Mouse (Mus musculus) testis, adult 2 months (tissue): ENCODE measurements around the gene Atg7. TPM values are rescaled to one million over a fixed set of nuclear protein-coding genes. Genes with fewer than 3 reads are reported as not detected.
A peak's percentile ranks its signal among the peaks of the same experiment; 100 is the strongest.

Experiments used
- H3K27ac ChIP-seq: fragments of 200-500 bp; 2 replicates; pipeline ENCODE4 v1.5.1; 2012; ENCODE audit warnings: low read depth, low read length; ENCODE audit not compliant: control insufficient read depth, insufficient read depth
- H3K27me3 ChIP-seq: fragments of 200-500 bp; 2 replicates; pipeline ENCODE4 v1.6.1; 2012; ENCODE audit warnings: mild to moderate bottlenecking, low read length, moderate library complexity; ENCODE audit not compliant: control insufficient read depth, insufficient read depth
- H3K36me3 ChIP-seq: fragments of 200-500 bp; 2 replicates; pipeline ENCODE4 v1.6.1; 2012; ENCODE audit warnings: mild to moderate bottlenecking, low read length; ENCODE audit not compliant: control insufficient read depth, insufficient read depth
- H3K4me1 ChIP-seq: fragments of 200-500 bp; 2 replicates; pipeline ENCODE4 v1.6.1; 2012; ENCODE audit warnings: low read length; ENCODE audit not compliant: control insufficient read depth, insufficient read depth
- H3K4me3 ChIP-seq: fragments of 200-500 bp; 2 replicates; pipeline ENCODE4 v1.5.1; 2012; ENCODE audit warnings: low read depth, mild to moderate bottlenecking, low read length, moderate library complexity, mixed read lengths; ENCODE audit not compliant: control insufficient read depth
- CTCF ChIP-seq: fragments of 200-500 bp; IDR thresholded peaks from 2 replicates; pipeline ENCODE4 v1.5.1; 2012; ENCODE audit warnings: low read depth, mild to moderate bottlenecking, inconsistent platforms, low read length, moderate library complexity; ENCODE audit not compliant: control insufficient read depth, insufficient read depth, insufficient replicate concordance
- POLR2A ChIP-seq: fragments of 200-500 bp; IDR thresholded peaks from 2 replicates; pipeline ENCODE4 v1.6.1; 2012; ENCODE audit warnings: low read depth, mild to moderate bottlenecking, inconsistent platforms, low read length, moderate library complexity; ENCODE audit not compliant: control insufficient read depth
- polyA plus RNA-seq: library from polyadenylated mRNA; depleted of rRNA; stranded (reverse); fragments of >200 nt; gene quantifications from 2 replicates; pipeline ENCODE4 v1.2.3, GENCODE M21; 2012

The Atg7 gene
- polyA plus RNA-seq, 1 experiment: 52.0 TPM

DNA sequence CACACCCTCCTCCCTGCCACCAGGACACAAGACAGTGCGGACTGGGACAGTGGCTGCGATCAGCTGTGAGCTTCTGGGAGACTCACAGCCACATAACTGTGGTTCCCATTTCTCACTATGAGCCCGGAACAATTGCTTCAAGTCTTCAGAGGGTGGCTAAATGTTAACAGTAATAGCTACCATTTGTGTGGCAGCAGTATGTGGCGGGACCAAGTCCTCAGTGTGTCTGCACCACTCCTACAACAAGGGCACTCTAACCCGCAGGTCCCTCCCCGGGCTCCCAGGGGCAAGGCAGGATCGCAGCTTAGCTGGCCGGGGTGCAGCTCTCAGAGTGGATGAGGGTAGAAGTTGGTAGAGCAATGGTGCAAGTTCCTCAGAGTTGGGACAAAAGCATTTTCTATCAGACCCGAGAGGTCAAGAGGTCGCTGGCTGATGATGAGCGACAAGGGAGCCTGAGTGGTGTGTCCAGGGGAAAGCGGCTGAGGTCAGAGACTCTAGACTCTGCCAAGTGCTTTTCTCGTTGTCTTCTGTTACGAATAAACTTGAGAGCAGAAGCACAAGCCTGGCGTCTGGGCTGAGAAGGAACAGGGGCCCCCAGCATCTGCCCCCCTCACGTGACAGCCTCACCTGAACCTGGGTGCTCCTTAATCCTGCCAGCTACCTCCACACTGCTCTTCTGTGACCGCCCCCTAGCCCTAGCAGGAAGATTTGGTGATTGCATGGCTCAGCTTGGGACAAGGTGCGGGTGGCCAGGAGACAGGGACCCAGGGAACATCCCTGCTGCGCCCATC is 231.4 kb downstream of the Atg7 start:
- Histone ChIP-seq H3K36me3 (no peaks in the 10 kb centered on the region), H3K27ac (peak overlapping the region; percentile 84), H3K4me3 (peak overlapping the region; percentile 60), H3K4me1 (peaks cover 13% of the 10 kb centered on the region), H3K27me3 (no peaks in the 10 kb centered on the region)
- TF ChIP-seq POLR2A (no peak), CTCF (no peak)

DNA sequence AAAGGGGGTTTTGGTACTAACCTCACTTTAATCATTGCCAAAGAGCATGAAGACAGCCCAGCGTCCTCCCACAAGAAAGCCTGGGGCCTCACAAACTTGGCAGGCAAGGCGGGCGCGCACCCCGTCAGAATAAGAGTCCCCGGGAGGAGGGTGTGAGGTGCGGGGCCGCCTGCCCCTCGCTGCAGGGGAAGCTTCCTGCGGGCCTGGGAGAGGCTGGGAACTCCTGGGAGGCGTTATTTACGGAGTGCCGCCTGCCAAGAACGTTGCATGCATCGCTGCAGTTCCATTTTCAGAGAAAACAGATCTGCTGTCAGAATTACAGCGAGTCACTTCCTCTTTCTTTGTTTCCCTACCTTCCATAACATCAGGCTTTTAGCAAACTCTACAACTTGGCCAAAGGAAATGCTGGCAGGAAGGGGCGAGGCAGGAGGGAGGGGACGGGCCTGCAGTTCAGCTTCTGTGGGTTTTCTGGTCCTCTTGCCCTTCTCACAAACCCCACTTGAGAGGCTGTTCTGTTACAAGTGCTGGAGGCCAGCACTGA is 232.2 kb downstream of the Atg7 start:
- TF ChIP-seq POLR2A (no peak), CTCF (no peak)
- H3K27me3 ChIP-seq: no peaks in the 10 kb centered on the region
- H3K4me1 ChIP-seq: peaks cover 13% of the 10 kb centered on the region
- H3K27ac ChIP-seq: peak overlapping the region; percentile 84
- no peaks in the 10 kb centered on the region for H3K36me3 ChIP-seq
- peak overlapping the region; percentile 60 for H3K4me3 ChIP-seq

DNA sequence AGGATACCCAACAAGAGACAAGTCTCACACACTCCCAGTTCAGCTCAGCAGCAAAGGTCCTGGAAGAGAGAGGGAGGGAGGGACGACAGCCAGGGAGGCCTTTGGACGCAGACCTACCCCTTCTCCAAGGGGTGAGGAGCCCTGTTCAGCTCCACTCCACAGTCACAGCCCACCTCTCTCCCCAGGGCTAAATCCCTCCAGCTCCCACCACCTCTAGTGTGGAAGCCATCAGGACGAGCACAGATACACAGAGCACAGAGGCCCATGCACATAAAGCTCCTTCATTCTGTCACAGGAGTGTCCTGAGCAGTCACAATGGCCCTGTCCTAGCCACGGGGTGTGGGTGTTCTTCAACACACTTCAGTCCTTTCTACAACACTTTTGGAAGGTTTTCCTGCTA is 233.1 kb downstream of the Atg7 start:
- no peak for TF ChIP-seq POLR2A
- no peak overlapping the region for H3K27ac ChIP-seq
- H3K27me3 ChIP-seq: no peaks in the 10 kb centered on the region
- H3K4me3 ChIP-seq: no peak overlapping the region
- no peaks in the 10 kb centered on the region for H3K36me3 ChIP-seq
- peaks cover 13% of the 10 kb centered on the region for H3K4me1 ChIP-seq

DNA sequence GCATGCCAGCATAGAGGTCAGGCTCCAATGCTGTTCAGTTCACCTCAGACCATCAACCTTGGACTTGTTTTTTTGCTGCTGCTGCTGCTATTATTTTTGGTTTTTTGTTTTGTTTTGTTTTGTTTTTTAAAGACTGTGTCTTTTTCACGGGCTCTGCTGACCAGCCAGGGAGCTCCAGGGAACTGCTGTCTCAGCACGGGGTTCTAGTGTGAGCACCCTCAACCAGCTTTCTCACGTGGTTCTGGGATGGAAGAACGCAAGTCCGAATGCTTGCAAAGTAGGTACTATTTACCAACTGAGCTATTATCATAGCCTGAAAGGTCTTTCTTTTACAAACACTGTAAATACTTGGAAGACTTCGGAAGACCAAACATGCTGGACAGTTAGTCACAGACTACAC is 233.6 kb downstream of the Atg7 start:
- Histone ChIP-seq H3K27ac (no peak overlapping the region), H3K4me1 (peaks cover 13% of the 10 kb centered on the region), H3K36me3 (no peaks in the 10 kb centered on the region), H3K27me3 (no peaks in the 10 kb centered on the region), H3K4me3 (no peak overlapping the region)
- no peak for TF ChIP-seq CTCF
- no peak for TF ChIP-seq POLR2A

DNA sequence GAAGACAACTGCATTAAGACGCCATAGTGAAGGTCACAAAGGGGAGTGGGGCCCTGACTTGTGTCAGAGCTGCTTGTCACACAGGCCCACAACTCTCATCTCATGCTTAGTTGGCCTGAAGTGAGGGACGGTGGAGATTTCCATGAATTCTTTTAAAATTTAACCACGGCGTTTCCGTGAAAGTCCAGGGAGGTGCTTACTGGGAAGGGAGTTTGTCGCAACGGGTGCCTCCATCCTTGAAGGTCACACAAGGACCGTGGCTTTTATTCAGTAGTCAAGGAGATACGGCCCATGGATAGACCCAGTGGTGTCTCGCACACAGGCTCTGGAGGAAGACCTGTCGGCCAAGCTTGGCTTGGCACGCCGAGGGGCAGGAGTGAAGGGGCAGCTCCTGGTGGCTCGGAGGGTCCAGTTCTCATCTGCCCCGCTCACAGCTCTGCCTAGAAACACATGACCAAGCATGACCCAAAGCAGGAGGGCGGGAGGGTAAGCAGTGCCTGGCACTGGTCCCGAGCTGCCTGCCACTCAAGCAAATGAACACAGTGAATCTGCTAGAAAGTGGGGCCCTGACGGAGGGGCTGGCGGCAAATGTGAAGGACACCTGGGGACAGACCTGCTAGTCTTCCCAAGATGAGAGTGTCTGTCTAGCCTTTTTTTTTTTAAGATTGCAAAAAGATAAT is 236.1 kb downstream of the Atg7 start:
- Histone ChIP-seq H3K27ac (no peak overlapping the region), H3K4me3 (no peak overlapping the region), H3K36me3 (no peaks in the 10 kb centered on the region), H3K4me1 (peaks cover 15% of the 10 kb centered on the region), H3K27me3 (no peaks in the 10 kb centered on the region)
- TF ChIP-seq CTCF (no peak), POLR2A (no peak)

DNA sequence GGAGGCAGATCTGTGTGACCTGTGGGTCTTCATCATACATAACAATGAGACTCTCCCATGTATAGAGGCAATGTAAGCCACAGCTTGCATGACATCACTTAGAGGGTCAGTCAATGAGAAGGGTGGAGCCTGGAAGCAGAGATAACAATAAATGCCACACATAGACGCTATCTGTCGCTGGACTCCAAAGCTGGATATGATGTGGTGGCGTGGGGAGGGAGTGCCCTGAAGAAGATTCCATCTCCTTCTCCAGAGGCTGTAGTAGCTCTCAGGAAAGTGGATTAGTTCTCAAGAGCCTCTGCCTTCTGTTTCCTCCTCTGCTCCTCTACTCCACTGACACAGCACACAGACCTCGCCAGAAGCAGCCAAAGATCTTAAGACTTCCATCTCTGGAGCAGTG is 237.9 kb downstream of the Atg7 start:
- Histone ChIP-seq H3K36me3 (no peaks in the 10 kb centered on the region), H3K27me3 (no peaks in the 10 kb centered on the region), H3K4me1 (peaks cover 2% of the 10 kb centered on the region), H3K4me3 (no peak overlapping the region), H3K27ac (no peak overlapping the region)
- TF ChIP-seq CTCF: no peak
- TF ChIP-seq POLR2A: no peak

DNA sequence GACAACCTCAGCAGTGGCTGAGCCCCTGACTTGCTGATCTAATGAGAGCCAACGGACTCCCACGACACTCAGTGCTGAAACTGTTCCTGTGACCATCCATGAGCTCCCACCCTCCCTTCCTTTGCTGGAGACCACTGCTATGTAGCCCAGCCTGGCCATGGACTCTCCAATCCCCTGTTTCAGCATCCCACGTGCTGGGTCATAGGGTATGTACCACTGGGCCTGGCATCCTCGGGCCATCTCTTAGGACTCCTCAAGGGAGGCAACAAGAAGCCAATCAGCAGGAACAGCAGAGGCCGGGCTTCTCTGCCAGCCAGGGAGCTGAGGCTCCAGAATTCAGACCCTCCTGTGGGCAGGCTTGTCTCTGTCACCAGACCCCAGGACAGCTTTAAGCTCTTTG is 239.3 kb downstream of the Atg7 start:
- no peaks in the 10 kb centered on the region for H3K36me3 ChIP-seq
- peaks cover 2% of the 10 kb centered on the region; the same call in 1 of the 2 replicates for H3K4me1 ChIP-seq

More for the DNA sequence above, 239.3 kb downstream of the Atg7 start:
- no peak overlapping the region for H3K27ac ChIP-seq
- TF ChIP-seq POLR2A: no peak
- TF ChIP-seq CTCF: no peak
- no peak overlapping the region for H3K4me3 ChIP-seq
- no peaks in the 10 kb centered on the region for H3K27me3 ChIP-seq
